Mouse (Mus musculus) cerebellum, adult 2 months (tissue): ENCODE data around the gene Rnf220.

Source experiments
- CTCF ChIP-seq: fragments of 200-500 bp; IDR thresholded peaks from 2 replicates; pipeline ENCODE4 v1.5.1; 2011; ENCODE audit warnings: low read depth, mild to moderate bottlenecking, control low read depth, low read length, moderate library complexity, borderline replicate concordance; ENCODE audit not compliant: insufficient read depth
- POLR2A ChIP-seq: fragments of 200-500 bp; IDR thresholded peaks from 2 replicates; pipeline ENCODE4 v1.6.1; 2011; ENCODE audit warnings: low read length, control low read depth, borderline replicate concordance; ENCODE audit not compliant: insufficient read depth

- TF ChIP-seq CTCF (peak; percentile 28; the same call in 1 of the 2 replicates), POLR2A (no peak)
Measured at GRCm38 (mm10) chr4:117389264-117390054, 107.4 kb downstream of the Rnf220 start.
